Comparison of ENCODE assay signal across 23 mouse cellular contexts in genomic region chr4:40819151-40819550, GRCm38 (mm10). TPM values are rescaled to one million over a fixed set of nuclear protein-coding genes. Genes with fewer than 3 reads are reported as not detected.
DNase-seq lines count a peak whose midpoint lies in the region; ATAC-seq and TF ChIP-seq lines count a peak whose summit lies in the region.
"Had no signal": no experiment of that assay in that cellular context is flagged by ENCODE, and none has a peak within 500 bp of the region (broad histone marks: within the 10 kb centered on the region; RNA-seq: fewer than 3 reads in every experiment).

No protein-coding gene starts in this region.

- H3K4me1 ChIP-seq in heart, embryonic 11.5 days (ENCODE audit: control insufficient read depth, insufficient read depth, low read length): peaks cover 44% of the 10 kb centered on the region
- peaks cover 74% of the 10 kb centered on the region for H3K4me1 ChIP-seq in heart, embryonic 15.5 days (replicated peaks)
- peaks cover 33% of the 10 kb centered on the region for H3K4me1 ChIP-seq in heart, postnatal 0 days (ENCODE audit: control insufficient read depth, insufficient read depth)
- H3K4me1 ChIP-seq: hindbrain, embryonic 15.5 days had no signal

- no peak overlapping the region for H3K4me2 ChIP-seq in heart, embryonic 11.5 days
- H3K4me2 ChIP-seq in heart, embryonic 15.5 days: no peak overlapping the region
- no peak overlapping the region for H3K4me2 ChIP-seq in heart, postnatal 0 days (ENCODE audit: low read depth, low read length)
- H3K4me2 ChIP-seq: forebrain, embryonic 13.5 days; hindbrain, embryonic 12.5 days; hindbrain, embryonic 15.5 days had no signal

- no peak overlapping the region for H3K9ac ChIP-seq in heart, embryonic 11.5 days (ENCODE audit: low read depth, low read length)
- H3K9ac ChIP-seq in heart, embryonic 15.5 days: no peak overlapping the region
- no peak overlapping the region for H3K9ac ChIP-seq in heart, postnatal 0 days (replicated peaks; ENCODE audit: low read depth, low read length)
- H3K9ac ChIP-seq: forebrain, embryonic 13.5 days; hindbrain, embryonic 12.5 days; hindbrain, embryonic 15.5 days had no signal

- no peak for ATAC-seq in heart, embryonic 11.5 days (replicated peaks; ENCODE audit: insufficient number of reproducible peaks, low FRiP score, low TSS enrichment)
- ATAC-seq in heart, embryonic 15.5 days (replicated peaks; ENCODE audit: insufficient number of reproducible peaks, insufficient read depth, low FRiP score, low read depth): no peak
- ATAC-seq in heart, postnatal 0 days (ENCODE audit: insufficient read depth, low read depth): no peak
- ATAC-seq: forebrain, embryonic 13.5 days; forebrain, embryonic 16.5 days; intestine, postnatal 0 days; Patski had no signal

- 90% methylated on average over 6 of the region's 6 CpGs for WGBS in heart, embryonic 11.5 days (ENCODE audit: insufficient replicate concordance)
- WGBS in heart, embryonic 15.5 days: 88% methylated on average over 6 of the region's 6 CpGs
- WGBS in heart, postnatal 0 days: 80% methylated on average over 6 of the region's 6 CpGs

- peak; percentile 91 for DNase-seq in heart, adult 11 months
- no peak for DNase-seq in heart, postnatal 14 days
- DNase-seq in heart, adult 9 months (ENCODE audit: low spot score in 2 of 2): no peak
- no peak for DNase-seq in heart, postnatal 4 days
- DNase-seq in heart, postnatal 0 days (ENCODE audit: low spot score): peak; percentile 24
- DNase-seq in layer of hippocampus, adult 9-11 months: no peak
- DNase-seq: adrenal gland, postnatal 10 days; B cell, adult 2 months; cerebellum, adult 18-20 months; cerebellum, adult 9-10 months; gastrocnemius, postnatal 25 days; kidney, adult 2 months had no signal

- intact Hi-C loops in heart, postnatal 14 days (cut with DNase I): loop anchor here (5.0 kb wide), 2 partner anchors 33 to 42 kb away; partner anchors contain the start of gene B4galt1

- H3K9me3 ChIP-seq in heart, embryonic 11.5 days (replicated peaks; ENCODE audit: control insufficient read depth, low read length): no peaks in the 10 kb centered on the region
- no peaks in the 10 kb centered on the region for H3K9me3 ChIP-seq in heart, embryonic 15.5 days (replicated peaks)
- H3K9me3 ChIP-seq in heart, postnatal 0 days (replicated peaks; ENCODE audit: control insufficient read depth, low read length): no peaks in the 10 kb centered on the region
- H3K9me3 ChIP-seq: forebrain, embryonic 10.5 days; forebrain, embryonic 13.5 days; G1E; hindbrain, embryonic 12.5 days; hindbrain, embryonic 15.5 days had no signal

- H3K27ac ChIP-seq in heart, embryonic 11.5 days (ENCODE audit: low read depth, low read length): peak overlapping the region; percentile 80
- H3K27ac ChIP-seq in heart, embryonic 15.5 days: peak overlapping the region; percentile 80
- peak overlapping the region; percentile 83 for H3K27ac ChIP-seq in heart, postnatal 0 days (ENCODE audit: low read depth)
- H3K27ac ChIP-seq: forebrain, embryonic 10.5 days; forebrain, embryonic 13.5 days; hindbrain, embryonic 12.5 days; hindbrain, embryonic 15.5 days had no signal

- TF ChIP-seq EP300 in heart, postnatal 0 days (IDR thresholded peaks at IDR 0.05; ENCODE audit: low read depth): 0 out of 2 replicates have a peak, but pooled peaks have one; percentile 30

- no peak for TF ChIP-seq CTCF in heart, postnatal 0 days (IDR thresholded peaks at IDR 0.05; ENCODE audit: low read depth)

- no peak overlapping the region for H3K4me3 ChIP-seq in heart, embryonic 11.5 days (ENCODE audit: low read depth, low read length)
- H3K4me3 ChIP-seq in heart, embryonic 15.5 days: no peak overlapping the region
- no peak overlapping the region for H3K4me3 ChIP-seq in heart, postnatal 0 days (ENCODE audit: low read depth, low read length)
- H3K4me3 ChIP-seq: forebrain, embryonic 10.5 days; forebrain, embryonic 13.5 days; hindbrain, embryonic 12.5 days; hindbrain, embryonic 15.5 days had no signal

- 0 out of 2 replicates have a peak, but pooled peaks cover 2% of the 10 kb centered on the region for H3K36me3 ChIP-seq in heart, embryonic 11.5 days (ENCODE audit: control insufficient read depth, insufficient read depth, low read length)
- H3K36me3 ChIP-seq in heart, embryonic 15.5 days: peaks cover 46% of the 10 kb centered on the region
- H3K36me3 ChIP-seq in heart, postnatal 0 days (replicated peaks; ENCODE audit: control insufficient read depth, insufficient read depth, low read length): peaks cover 67% of the 10 kb centered on the region
- H3K36me3 ChIP-seq: hindbrain, embryonic 12.5 days; hindbrain, embryonic 15.5 days had no signal

- no peaks in the 10 kb centered on the region for H3K27me3 ChIP-seq in heart, embryonic 11.5 days (ENCODE audit: control insufficient read depth, insufficient read depth, low read length)
- no peaks in the 10 kb centered on the region for H3K27me3 ChIP-seq in heart, embryonic 15.5 days
- no peaks in the 10 kb centered on the region for H3K27me3 ChIP-seq in heart, postnatal 0 days (ENCODE audit: control insufficient read depth, insufficient read depth, low read length)
- H3K27me3 ChIP-seq: CH12.LX; forebrain, embryonic 13.5 days; hindbrain, embryonic 12.5 days; hindbrain, embryonic 15.5 days; Patski had no signal

RNA-seq across cellular contexts. Expression of gene B4galt1, which starts 34.7 kb away (rescaled TPM):
- 10 to 100 TPM; 65.7 to 70.3 TPM for total RNA-seq in heart, postnatal 14 days (2021)
- polyA plus RNA-seq in heart, embryonic 11.5 days (2014; fragmentation: Nextera tagmentation; extraction: Ambion mirVana): 43.9 and 50.2 TPM in 2 replicates
- polyA plus RNA-seq in heart, embryonic 15.5 days (2015; fragmentation: Nextera tagmentation; extraction: Ambion mirVana): 53.7 and 59.5 TPM in 2 replicates
- total RNA-seq in heart, postnatal 4 days (2021): 10 to 100 TPM; 92.2 to 93.6 TPM
- total RNA-seq in heart, postnatal 0 days (2014; rRNA removed; ENCODE audit: low replicate concordance): 125 and 129 TPM in 2 replicates
- polyA plus RNA-seq in heart, postnatal 0 days (2015; fragmentation: Nextera tagmentation; extraction: Ambion mirVana): 49.6 and 50.3 TPM in 2 replicates

Comparison
In these comparisons a context has a peak if more than half of its experiments do, and no peak if none do; other contexts are left out.
1. DNase-seq: peak in heart, adult 11 months (single experiment) and heart, postnatal 0 days (single experiment); none in heart, postnatal 14 days (0 of 2), heart, adult 9 months (0 of 2), heart, postnatal 4 days (single experiment) and layer of hippocampus, adult 9-11 months (single experiment).
2. Peak in every context shown above with its lines, with median percentiles within 50 percentile points of each other: H3K27ac ChIP-seq.